ENCODE assay signal across 14 mouse cellular contexts in genomic region chr13:13481875-13482674, GRCm38 (mm10). TPM values are rescaled to one million over a fixed set of nuclear protein-coding genes. Genes with fewer than 3 reads are reported as not detected.
DNase-seq lines count a peak whose midpoint lies in the region; ATAC-seq lines count a peak whose summit lies in the region.
"Had no signal": no experiment of that assay in that cellular context is flagged by ENCODE, and none has a peak within 500 bp of the region (broad histone marks: within the 10 kb centered on the region; RNA-seq: fewer than 3 reads in every experiment).

No protein-coding gene starts in this region.

- ATAC-seq in intestine, embryonic 15.5 days: 0 out of 2 replicates have a peak, but pooled peaks have one; percentile 12
- ATAC-seq in neural tube, embryonic 15.5 days (ENCODE audit: low FRiP score): peak; percentile 28; the same call in 1 of the 2 replicates

- H3K27ac ChIP-seq in intestine, embryonic 15.5 days: peak overlapping the region; percentile 23; the same call in 1 of the 2 replicates
- H3K27ac ChIP-seq in neural tube, embryonic 15.5 days (replicated peaks): 0 out of 2 replicates have a peak overlapping the region, but pooled peaks have one; percentile 10
- H3K27ac ChIP-seq: heart, embryonic 15.5 days; limb, embryonic 15.5 days; macrophage had no signal

- H3K4me3 ChIP-seq in intestine, embryonic 15.5 days (replicated peaks): no peak overlapping the region
- H3K4me3 ChIP-seq in neural tube, embryonic 15.5 days (replicated peaks): no peak overlapping the region
- H3K4me3 ChIP-seq: heart, embryonic 15.5 days; limb, embryonic 15.5 days had no signal

- no peak overlapping the region for H3K9ac ChIP-seq in intestine, embryonic 15.5 days
- H3K9ac ChIP-seq in neural tube, embryonic 15.5 days (replicated peaks): no peak overlapping the region
- H3K9ac ChIP-seq: heart, embryonic 15.5 days; limb, embryonic 15.5 days had no signal

- H3K36me3 ChIP-seq in intestine, embryonic 15.5 days: no peaks in the 10 kb centered on the region; the same call in 1 of the 2 replicates
- H3K36me3 ChIP-seq in neural tube, embryonic 15.5 days: no peaks in the 10 kb centered on the region

- WGBS in intestine, embryonic 15.5 days: 83% methylated on average over 16 of the region's 16 CpGs
- 71% methylated on average over 16 of the region's 16 CpGs for WGBS in neural tube, embryonic 15.5 days

- no peaks in the 10 kb centered on the region for H3K9me3 ChIP-seq in intestine, embryonic 15.5 days
- H3K9me3 ChIP-seq in neural tube, embryonic 15.5 days (replicated peaks): no peaks in the 10 kb centered on the region
- H3K9me3 ChIP-seq: heart, embryonic 15.5 days; limb, embryonic 15.5 days had no signal

- H3K4me2 ChIP-seq in intestine, embryonic 15.5 days (replicated peaks): no peak overlapping the region
- H3K4me2 ChIP-seq in neural tube, embryonic 15.5 days: no peak overlapping the region
- H3K4me2 ChIP-seq: heart, embryonic 15.5 days; limb, embryonic 15.5 days had no signal

- H3K27me3 ChIP-seq in intestine, embryonic 15.5 days (replicated peaks): no peaks in the 10 kb centered on the region
- H3K27me3 ChIP-seq in neural tube, embryonic 15.5 days (replicated peaks): no peaks in the 10 kb centered on the region
- H3K27me3 ChIP-seq: heart, embryonic 15.5 days; limb, embryonic 15.5 days had no signal

- peak; percentile 4 for DNase-seq in cerebellum, adult 11-12 months
- no peak for DNase-seq in cerebellum, adult 8-10 months
- DNase-seq in layer of hippocampus, adult 9-11 months: peak; percentile 33
- no peak for DNase-seq in layer of hippocampus, adult 8-10 months (ENCODE audit: low spot score in 2 of 2)
- DNase-seq in MN1 (ENCODE audit: low spot score): no peak
- no peak for DNase-seq in right cerebral cortex, postnatal 14 days
- DNase-seq: adrenal gland, postnatal 25 days; kidney, postnatal 10 days had no signal

- H3K4me1 ChIP-seq in intestine, embryonic 15.5 days (replicated peaks): no peaks in the 10 kb centered on the region
- H3K4me1 ChIP-seq in neural tube, embryonic 15.5 days: 0 out of 2 replicates have a peak, but pooled peaks cover 7% of the 10 kb centered on the region
- H3K4me1 ChIP-seq: heart, embryonic 15.5 days had no signal

RNA-seq across cellular contexts. Expression of gene Nid1, which starts 44.7 kb away (rescaled TPM):
- total RNA-seq in layer of hippocampus, adult 8-10 months (2022): 1 to 10 TPM; 4.0 to 5.0 (median 4.4) TPM
- 66.5 and 69.6 TPM in 2 replicates for polyA plus RNA-seq in intestine, embryonic 15.5 days (2015; fragmentation: Nextera tagmentation; extraction: Ambion mirVana)
- 51.0 and 54.1 TPM in 2 replicates for polyA plus RNA-seq in neural tube, embryonic 15.5 days (2015; fragmentation: Nextera tagmentation; extraction: Ambion mirVana)
- total RNA-seq: MEL had no signal

Comparison
In these comparisons a context has a peak if more than half of its experiments do, and no peak if none do; other contexts are left out.
1. DNase-seq: peak in cerebellum, adult 11-12 months (single experiment) and layer of hippocampus, adult 9-11 months (single experiment); none in cerebellum, adult 8-10 months (single experiment), layer of hippocampus, adult 8-10 months (0 of 2), MN1 (single experiment) and right cerebral cortex, postnatal 14 days (single experiment).